Mouse (Mus musculus) brain, embryonic 14.5 days (tissue): ENCODE measurements around the gene Akap5.

Source experiments
- CTCF ChIP-seq: fragments of 200-500 bp; IDR thresholded peaks from 2 replicates; pipeline ENCODE4 v1.5.1; 2012; ENCODE audit warnings: inconsistent platforms, mild to moderate bottlenecking, moderate library complexity, borderline replicate concordance; ENCODE audit not compliant: insufficient read depth, insufficient read length; ENCODE audit errors: extremely low read depth
- POLR2A ChIP-seq: fragments of 200-500 bp; IDR thresholded peaks from 2 replicates; pipeline ENCODE4 v1.6.1; 2012; ENCODE audit warnings: mild to moderate bottlenecking, inconsistent platforms, borderline replicate concordance; ENCODE audit not compliant: poor library complexity, insufficient read depth, insufficient read length, severe bottlenecking; ENCODE audit errors: extremely low read depth

- TF ChIP-seq CTCF = no peak
- no peak for TF ChIP-seq POLR2A
Measured at GRCm38 (mm10) chr12:76366276-76366675, 41.6 kb downstream of the Akap5 start.
